Mouse (Mus musculus) activated CD4-positive, CD25-positive, alpha-beta regulatory T cell (primary cell): ENCODE measurements around the gene Id1. TPM values are rescaled to one million over a fixed set of nuclear protein-coding genes. Genes with fewer than 3 reads are reported as not detected.

Experiments
- polyA plus RNA-seq, 2 experiments: library from polyadenylated mRNA; unstranded; fragments of 100-300 nt; shearing (Covaris generic); gene quantifications; one replicate each; pipeline ENCODE4 v1.2.1; 2017

Id1 gene
- 1 to 10 TPM in 1 of 2 experiments, not detected in 1; 1.3 TPM for polyA plus RNA-seq

GRCm38 (mm10) chr2:152736090-152736601 lies at the start of gene Id1:
Gene Id1, plus strand, starts transcription at chr2:152736251.

GRCm38 (mm10) chr2:152686806-152687267 lies 49.2 kb upstream of the Id1 start, which contains the start of gene Mcts2:
Gene Mcts2, plus strand, starts transcription at chr2:152687035.

GRCm38 (mm10) chr2:152753944-152754711 lies 18.1 kb downstream of the Id1 start, which contains the start of gene Cox4i2:
Gene Cox4i2, plus strand, starts transcription at chr2:152754173.

Other genes starting within 250 kb of the Id1 start
- gene Defb22, start 246.1 kb upstream of the Id1 start, polyA plus RNA-seq = not detected
- not detected for gene Defb26, start 224.6 kb upstream of the Id1 start, polyA plus RNA-seq
- not detected for gene Defb28, start 218.0 kb upstream of the Id1 start, polyA plus RNA-seq
- gene Defb29, start 196.2 kb upstream of the Id1 start, polyA plus RNA-seq = not detected
- not detected for gene Gm17416, start 166.9 kb upstream of the Id1 start, polyA plus RNA-seq
- not detected for gene Defb21, start 163.5 kb upstream of the Id1 start, polyA plus RNA-seq
- not detected for gene Defb19, start 155.9 kb upstream of the Id1 start, polyA plus RNA-seq
- gene Defb45, start 136.9 kb upstream of the Id1 start, polyA plus RNA-seq = not detected
- not detected for gene Defb36, start 131.9 kb upstream of the Id1 start, polyA plus RNA-seq
- not detected for gene Defb25, start 113.2 kb upstream of the Id1 start, polyA plus RNA-seq
- not detected for gene Rem1, start 109.3 kb upstream of the Id1 start, polyA plus RNA-seq
- gene H13, start 66.8 kb upstream of the Id1 start, polyA plus RNA-seq = 100 to 1,000 TPM; 190 to 281 TPM
- 1 to 10 TPM; 3.7 to 5.9 TPM for gene Mcts2, start 49.2 kb upstream of the Id1 start, polyA plus RNA-seq
- under 1 TPM in 1 of 2 experiments, not detected in 1; 0.97 TPM for gene Cox4i2, start 17.9 kb downstream of the Id1 start, polyA plus RNA-seq
- gene Bcl2l1, start 95.5 kb downstream of the Id1 start, polyA plus RNA-seq = 10 to 100 TPM; 53.8 to 70.8 TPM
- 10 to 100 TPM; 12.5 to 18.7 TPM for gene Tpx2, start 111.7 kb downstream of the Id1 start, polyA plus RNA-seq
- gene Mylk2, start 175.1 kb downstream of the Id1 start, polyA plus RNA-seq = not detected
- not detected for gene Foxs1, start 197.0 kb downstream of the Id1 start, polyA plus RNA-seq
- gene Dusp15, start 215.4 kb downstream of the Id1 start, polyA plus RNA-seq = not detected
- gene Ttll9, start 226.2 kb downstream of the Id1 start, polyA plus RNA-seq = 1 to 10 TPM in 1 of 2 experiments, under 1 TPM in 1; 0.47 to 1.5 TPM